Mouse (Mus musculus) hindbrain, embryonic 11.5 days (tissue): ENCODE results near the gene Oaz1. TPM values are rescaled to one million over a fixed set of nuclear protein-coding genes. Genes with fewer than 3 reads are reported as not detected.

Experiments used
- microRNA counts: library from miRNA; unstranded; fragments of <30 nt; microRNA quantifications from one replicate; lab custom pipeline; 2015
- polyA plus RNA-seq: library from polyadenylated mRNA; unstranded; fragments of >200 nt; fragmentation: Nextera tagmentation; extraction: Ambion mirVana; gene quantifications from 2 replicates; pipeline ENCODE4 v1.2.1, GENCODE M21; 2014

Gene Oaz1
- polyA plus RNA-seq, 1 experiment from 2014 or later: 1,755 TPM

MicroRNA genes within 50 kb of the gene (microRNA counts, 519-probe panel; counts per million panel counts)
- not detected for microRNA mmu-miR-1982 (lab: Ali Mortazavi, UCI)

Other genes starting within 250 kb of the Oaz1 start
- 3.9 and 4.2 TPM in 2 replicates for gene Klf16, start 249.3 kb upstream of the Oaz1 start, polyA plus RNA-seq
- gene Abhd17a, start 236.3 kb upstream of the Oaz1 start, polyA plus RNA-seq: 98.8 and 108 TPM in 2 replicates
- 64.1 and 68.7 TPM in 2 replicates for gene Scamp4, start 223.8 kb upstream of the Oaz1 start, polyA plus RNA-seq
- 5.8 and 7.4 TPM in 2 replicates for gene Adat3, start 223.8 kb upstream of the Oaz1 start, polyA plus RNA-seq
- 1.5 and 1.7 TPM in 2 replicates for gene Gm49322, start 220.6 kb upstream of the Oaz1 start, polyA plus RNA-seq
- 71.1 and 85.6 TPM in 2 replicates for gene Csnk1g2, start 203.8 kb upstream of the Oaz1 start, polyA plus RNA-seq
- 36.2 and 47.2 TPM in 2 replicates for gene Btbd2, start 169.6 kb upstream of the Oaz1 start, polyA plus RNA-seq
- gene Mknk2, start 148.5 kb upstream of the Oaz1 start, polyA plus RNA-seq: 47.0 and 48.4 TPM in 2 replicates
- gene Mob3a, start 124.7 kb upstream of the Oaz1 start, polyA plus RNA-seq: 54.4 and 55.6 TPM in 2 replicates
- 10.3 and 11.4 TPM in 2 replicates for gene Izumo4, start 124.5 kb upstream of the Oaz1 start, polyA plus RNA-seq
- 68.5 and 85.1 TPM in 2 replicates for gene Ap3d1, start 84.4 kb upstream of the Oaz1 start, polyA plus RNA-seq
- gene Dot1l, start 71.5 kb upstream of the Oaz1 start, polyA plus RNA-seq: 18.3 and 25.1 TPM in 2 replicates
- gene Sf3a2, start 28.5 kb upstream of the Oaz1 start, polyA plus RNA-seq: 83.4 and 84.4 TPM in 2 replicates
- gene Plekhj1, start 28.0 kb upstream of the Oaz1 start, polyA plus RNA-seq: 142 and 150 TPM in 2 replicates
- gene Amh, start 21.4 kb upstream of the Oaz1 start, polyA plus RNA-seq: not detected in 2 replicates
- 0.36 and 0.61 TPM in 2 replicates for gene Jsrp1, start 13.2 kb upstream of the Oaz1 start, polyA plus RNA-seq
- gene Lingo3, start 17.4 kb downstream of the Oaz1 start, polyA plus RNA-seq: 0.24 and 0.29 TPM in 2 replicates
- gene Lsm7, start 28.6 kb downstream of the Oaz1 start, polyA plus RNA-seq: 260 and 271 TPM in 2 replicates
- gene Sppl2b, start 28.6 kb downstream of the Oaz1 start, polyA plus RNA-seq: 25.1 and 25.4 TPM in 2 replicates
- gene Tmprss9, start 45.2 kb downstream of the Oaz1 start, polyA plus RNA-seq: 0.05 and 0.06 TPM in 2 replicates
- gene Timm13, start 74.3 kb downstream of the Oaz1 start, polyA plus RNA-seq: 328 and 353 TPM in 2 replicates
- 14.6 and 19.0 TPM in 2 replicates for gene Lmnb2, start 91.6 kb downstream of the Oaz1 start, polyA plus RNA-seq
- gene Gadd45b, start 103.4 kb downstream of the Oaz1 start, polyA plus RNA-seq: 13.8 and 14.6 TPM in 2 replicates
- 6.6 and 7.2 TPM in 2 replicates for gene Gng7, start 188.3 kb downstream of the Oaz1 start, polyA plus RNA-seq
- gene Diras1, start 199.0 kb downstream of the Oaz1 start, polyA plus RNA-seq: 3.4 and 5.8 TPM in 2 replicates
- 9.2 and 11.0 TPM in 2 replicates for gene Slc39a3, start 210.8 kb downstream of the Oaz1 start, polyA plus RNA-seq
- 200 and 210 TPM in 2 replicates for gene Sgta, start 233.5 kb downstream of the Oaz1 start, polyA plus RNA-seq
- 44.1 and 46.4 TPM in 2 replicates for gene Thop1, start 243.4 kb downstream of the Oaz1 start, polyA plus RNA-seq